Mouse (Mus musculus) stomach, postnatal 0 days (tissue): ENCODE data around the gene Ropn1l.

ENCODE experiments used
- CTCF ChIP-seq: IDR thresholded peaks from 2 replicates; pipeline ENCODE4 v1.5.1; 2016; ENCODE audit warnings: antibody characterized with exemption, low read depth, mild to moderate bottlenecking, moderate library complexity
- EP300 ChIP-seq: optimal IDR thresholded peaks from 2 replicates; pipeline ENCODE3; 2016; ENCODE audit warnings: antibody characterized with exemption

GRCm38 (mm10) chr15:31442698-31443097 lies 10.8 kb downstream of the Ropn1l start:
- no peak for TF ChIP-seq EP300
- TF ChIP-seq CTCF = no peak
